ENCODE assay signal across 18 mouse cellular contexts in genomic region chr11:11989850-11990249, GRCm38 (mm10).
"Had no signal": no experiment of that assay in that cellular context is flagged by ENCODE, and none has a peak within 500 bp of the region (broad histone marks: within the 10 kb centered on the region; RNA-seq: fewer than 3 reads in every experiment).

No protein-coding gene starts in this region.

- H3K9ac ChIP-seq: lung, embryonic 14.5 days; midbrain, embryonic 12.5 days; neural tube, embryonic 13.5 days; neural tube, embryonic 15.5 days had no signal

- H3K4me1 ChIP-seq: midbrain, embryonic 10.5 days; midbrain, embryonic 12.5 days; neural tube, embryonic 13.5 days; neural tube, embryonic 15.5 days had no signal

- H3K4me3 ChIP-seq: midbrain, embryonic 10.5 days; midbrain, embryonic 12.5 days; myocyte; neural tube, embryonic 13.5 days; neural tube, embryonic 15.5 days had no signal

- H3K4me2 ChIP-seq: lung, embryonic 14.5 days; midbrain, embryonic 12.5 days; neural tube, embryonic 13.5 days; neural tube, embryonic 15.5 days had no signal

- H3K27me3 ChIP-seq: midbrain, embryonic 12.5 days; neural tube, embryonic 13.5 days; neural tube, embryonic 15.5 days had no signal

- H3K36me3 ChIP-seq: midbrain, embryonic 12.5 days; neural tube, embryonic 13.5 days; neural tube, embryonic 15.5 days had no signal

- H3K9me3 ChIP-seq: midbrain, embryonic 10.5 days; midbrain, embryonic 12.5 days; neural tube, embryonic 13.5 days; neural tube, embryonic 15.5 days had no signal

- ATAC-seq: midbrain, embryonic 16.5 days had no signal

- DNase-seq: lung, adult 18-20 months; lung, embryonic 14.5 days; lung, postnatal 10 days; lung, postnatal 4 days; midbrain, embryonic 14.5 days; retina, postnatal 1 day; right cerebral cortex, postnatal 14 days; right cerebral cortex, postnatal 4 days; spleen, adult 18-20 months; thymus, adult 18-20 months; thymus, postnatal 14 days; thymus, postnatal 36 days had no signal

- H3K27ac ChIP-seq: midbrain, embryonic 10.5 days; midbrain, embryonic 12.5 days; neural tube, embryonic 13.5 days; neural tube, embryonic 15.5 days had no signal
